Mouse (Mus musculus) embryonic fibroblast, embryonic 13.5 days (primary cell): ENCODE measurements around the gene Tmem203.

ENCODE experiments used
- CTCF ChIP-seq: IDR thresholded peaks from 2 replicates; pipeline ENCODE4 v1.5.1; 2011; ENCODE audit warnings: mild to moderate bottlenecking, control low read depth, low read length, moderate library complexity, borderline replicate concordance; ENCODE audit not compliant: insufficient read depth
- POLR2A ChIP-seq: IDR thresholded peaks from 2 replicates; pipeline ENCODE4 v1.6.1; 2011; ENCODE audit warnings: low read depth, mild to moderate bottlenecking, control low read depth, low read length, moderate library complexity

DNA sequence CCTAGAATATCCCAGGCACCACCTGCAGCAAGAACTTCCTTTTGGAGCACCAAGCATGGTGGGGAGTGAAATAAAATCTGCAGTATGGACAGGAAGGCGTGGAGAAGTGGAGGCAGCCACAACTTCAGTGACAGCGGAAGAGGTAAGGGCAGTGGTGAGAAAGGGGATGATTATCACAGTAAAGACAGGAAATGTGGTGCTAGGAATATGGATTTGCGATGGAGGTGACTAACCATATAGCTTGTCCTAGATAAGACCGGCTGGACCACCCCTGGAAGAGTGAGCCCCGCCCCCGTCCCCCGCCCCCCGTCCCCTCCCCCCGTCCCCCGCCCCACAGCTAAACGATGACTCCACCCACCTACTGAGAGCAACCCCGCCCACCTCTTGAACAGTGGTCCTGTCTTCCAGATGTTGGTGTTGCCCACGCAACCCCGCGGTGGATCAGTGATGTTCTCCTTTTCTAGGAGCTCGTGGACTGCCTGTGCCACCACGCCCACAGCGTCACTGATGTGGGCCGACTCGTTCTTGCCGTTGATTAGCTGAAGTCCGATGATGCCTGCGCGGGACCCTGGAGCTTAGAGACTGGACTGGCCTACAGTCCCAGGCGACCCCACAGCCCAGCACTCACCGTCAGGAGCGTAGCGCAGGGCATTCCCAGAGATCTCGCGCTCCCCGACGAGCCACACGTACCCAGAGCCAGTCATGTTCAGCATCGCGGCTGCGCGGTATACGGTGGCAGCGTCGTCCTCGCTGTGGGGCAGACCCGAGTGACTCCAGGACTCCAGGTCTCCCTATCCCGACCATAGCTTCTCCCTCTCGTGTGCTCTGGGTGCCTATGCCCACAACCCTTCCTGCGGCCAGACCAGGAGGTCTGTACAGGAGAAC lies 49.7 kb downstream of the Tmem203 start:
- no peak for TF ChIP-seq CTCF
- peak; percentile 53; the same call in 1 of the 2 replicates for TF ChIP-seq POLR2A
